Comparison of ENCODE assay signal across 8 mouse cellular contexts in genomic region chr5:32713042-32713702, GRCm38 (mm10).
DNase-seq lines count a peak whose midpoint lies in the region; ATAC-seq and TF ChIP-seq lines count a peak whose summit lies in the region.

No protein-coding gene starts in this region.

- DNase-seq in kidney, postnatal 0 days (ENCODE audit: low spot score) = peak; percentile 19
- DNase-seq in kidney, postnatal 25 days = no peak
- DNase-seq in ZHBTc4 (ENCODE audit: low read depth, low spot score) = peak; percentile 91
- no peak for DNase-seq in ovary, postnatal 36 days (ENCODE audit: low spot score)
- DNase-seq in cerebellum, adult 9-11 months = no peak
- no peak for DNase-seq in left cerebral cortex, postnatal 25 days (ENCODE audit: low spot score in 2 of 2)

- peak overlapping the region; percentile 67 for H3K4me2 ChIP-seq in kidney, postnatal 0 days (ENCODE audit: low read length)
- peak overlapping the region; percentile 63 for H3K4me2 ChIP-seq in heart, embryonic 16.5 days (ENCODE audit: low read depth, low read length)

- no peaks in the 10 kb centered on the region for H3K4me1 ChIP-seq in kidney, postnatal 0 days (replicated peaks; ENCODE audit: insufficient read depth, low read length)
- H3K4me1 ChIP-seq in heart, embryonic 16.5 days (ENCODE audit: control insufficient read depth, insufficient read depth, low read length) = peaks cover 6% of the 10 kb centered on the region

- ATAC-seq in kidney, postnatal 0 days (replicated peaks; ENCODE audit: low FRiP score, low read depth) = peak; percentile 29
- 0 out of 2 replicates have a peak, but pooled peaks have one; percentile 4 for ATAC-seq in heart, embryonic 16.5 days (replicated peaks; ENCODE audit: extremely low read depth, insufficient read depth, low FRiP score)
- peak; percentile 25 for ATAC-seq in megakaryocyte-erythroid progenitor cell, adult 5-6 weeks (replicated peaks; ENCODE audit: low FRiP score, low TSS enrichment, poor library complexity, severe bottlenecking)

- TF ChIP-seq CTCF in kidney, postnatal 0 days (IDR thresholded peaks at IDR 0.05; ENCODE audit: low read depth) = no peak

- intact Hi-C loops in left cerebral cortex, postnatal 25 days (cut with DNase I) = no loop called here

- no peaks in the 10 kb centered on the region for H3K36me3 ChIP-seq in kidney, postnatal 0 days (ENCODE audit: insufficient read depth, low read length)
- H3K36me3 ChIP-seq in heart, embryonic 16.5 days (ENCODE audit: control insufficient read depth, insufficient read depth) = no peaks in the 10 kb centered on the region

- H3K9me3 ChIP-seq in kidney, postnatal 0 days (replicated peaks; ENCODE audit: low read length) = no peaks in the 10 kb centered on the region
- H3K9me3 ChIP-seq in heart, embryonic 16.5 days (replicated peaks; ENCODE audit: control insufficient read depth, low read length) = no peaks in the 10 kb centered on the region

- peak overlapping the region; percentile 69 for H3K9ac ChIP-seq in kidney, postnatal 0 days (ENCODE audit: low read depth, low read length)
- H3K9ac ChIP-seq in heart, embryonic 16.5 days (ENCODE audit: low read length) = peak overlapping the region; percentile 88

- H3K27me3 ChIP-seq in kidney, postnatal 0 days (ENCODE audit: insufficient read depth, low read length) = no peaks in the 10 kb centered on the region
- no peaks in the 10 kb centered on the region for H3K27me3 ChIP-seq in heart, embryonic 16.5 days (ENCODE audit: control insufficient read depth, insufficient read depth, low read length)

- H3K27ac ChIP-seq in kidney, postnatal 0 days = peak overlapping the region; percentile 92
- H3K27ac ChIP-seq in heart, embryonic 16.5 days (ENCODE audit: low read length) = peak overlapping the region; percentile 95

- H3K4me3 ChIP-seq in kidney, postnatal 0 days (replicated peaks; ENCODE audit: low read depth, low read length) = peak overlapping the region; percentile 56
- H3K4me3 ChIP-seq in heart, embryonic 16.5 days (ENCODE audit: low read length) = peak overlapping the region; percentile 90

- WGBS in kidney, postnatal 0 days = 13% methylated on average over 2 of the region's 2 CpGs
- 22% methylated on average over 2 of the region's 2 CpGs for WGBS in heart, embryonic 16.5 days

Comparison
In these comparisons a context has a peak if more than half of its experiments do, and no peak if none do; other contexts are left out.
1. DNase-seq: peak in kidney, postnatal 0 days (single experiment) and ZHBTc4 (single experiment); none in kidney, postnatal 25 days (0 of 2), ovary, postnatal 36 days (single experiment), cerebellum, adult 9-11 months (single experiment) and left cerebral cortex, postnatal 25 days (0 of 2).
2. Peak in every context shown above with its lines, with median percentiles within 50 percentile points of each other: ATAC-seq.